Mouse (Mus musculus) left cerebral cortex, postnatal 10 days (tissue): Measurements from ENCODE around the gene 1700021F05Rik. TPM values are rescaled to one million over a fixed set of nuclear protein-coding genes. Genes with fewer than 3 reads are reported as not detected.

ENCODE experiments used
- DNase-seq, 2 experiments: peaks; one replicate each; pipeline ENCODE4 v3.0.0; 2021 to 2022; ENCODE audit warnings: low spot score in 2 of 2, mixed read lengths in 1 of 2; ENCODE audit errors: extremely low spot score in 1 of 2
- intact Hi-C: fragments of 180-260 bp; cut with DNase I; formaldehyde crosslinking; loops from one replicate; pipeline ENCODE4 v1.15.1; 2025
- total RNA-seq, 2 experiments: library from RNA; stranded (reverse); gene quantifications; 2 replicates each; pipeline ENCODE4 v1.2.3; 2021

The 1700021F05Rik gene
- total RNA-seq, 2 experiments from 2014 or later, result 45.6 to 50.6 TPM

GRCm38 (mm10) chr10:43490034-43490433 lies 50.8 kb downstream of the 1700021F05Rik start:
- intact Hi-C loops, result no loop called here
- DNase-seq, result no peak

GRCm38 (mm10) chr10:43489550-43489949 lies 51.2 kb downstream of the 1700021F05Rik start:
- intact Hi-C loops, result no loop called here
- no peak for DNase-seq

- DNase-seq, result no peak
- intact Hi-C loops, result no loop called here
Measured at GRCm38 (mm10) chr10:43489139-43489538, 51.7 kb downstream of the 1700021F05Rik start.

- no peak for DNase-seq
- intact Hi-C loops, result no loop called here
Measured at GRCm38 (mm10) chr10:43488258-43488657, 52.5 kb downstream of the 1700021F05Rik start.

- no peak for DNase-seq
- intact Hi-C loops, result no loop called here
Measured at GRCm38 (mm10) chr10:43487441-43488010, 53.3 kb downstream of the 1700021F05Rik start.

- intact Hi-C loops, result no loop called here
- no peak for DNase-seq
Measured at GRCm38 (mm10) chr10:43485751-43486268, 55.0 kb downstream of the 1700021F05Rik start.

- peak in 1 of 2 experiments; percentile 51 for DNase-seq
- intact Hi-C loops, result no loop called here
Measured at GRCm38 (mm10) chr10:43483426-43483995, 57.3 kb downstream of the 1700021F05Rik start.

DNA sequence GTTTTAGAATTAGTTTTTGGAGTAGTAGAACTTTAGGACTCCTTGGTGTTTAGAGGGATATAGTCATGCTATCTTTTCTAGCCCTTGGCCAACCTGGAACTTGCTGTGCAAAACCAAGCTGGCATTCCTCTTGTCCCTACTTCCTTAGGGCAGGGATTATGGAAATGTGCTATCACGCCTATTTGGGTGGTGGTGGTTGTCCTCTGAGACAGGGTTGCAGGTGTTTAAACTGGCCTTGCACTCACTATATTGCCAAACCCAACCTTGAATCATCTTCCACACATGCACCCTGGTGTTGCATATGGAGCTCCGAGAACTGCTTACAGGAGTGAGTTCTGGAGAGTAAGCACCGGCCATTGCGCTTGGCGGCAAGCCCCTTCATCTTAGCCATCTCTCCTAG lies 58.8 kb downstream of the 1700021F05Rik start:
- DNase-seq, result no peak
- intact Hi-C loops, result no loop called here

- intact Hi-C loops, result loop anchor here (2.0 kb wide), 1 partner anchor 60 kb away; the partner anchor contains the start of gene 1700021F05Rik
- no peak for DNase-seq
Measured at GRCm38 (mm10) chr10:43481179-43481578, 59.6 kb downstream of the 1700021F05Rik start.

GRCm38 (mm10) chr10:43480227-43480849 lies 60.5 kb downstream of the 1700021F05Rik start:
- DNase-seq, result no peak
- intact Hi-C loops, result loop anchor here (2.0 kb wide), 1 partner anchor 60 kb away; the partner anchor contains the start of gene 1700021F05Rik

- peak; percentile 48 to 88 for DNase-seq
Measured at GRCm38 (mm10) chr10:43479436-43480157, 61.2 kb downstream of the 1700021F05Rik start.

GRCm38 (mm10) chr10:43478751-43479435 lies 61.9 kb downstream of the 1700021F05Rik start, which contains the start of gene Bend3:
Gene Bend3 (plus strand): TSS chr10:43478831.
- DNase-seq, result peak; percentile 42 to 85
- intact Hi-C loops, result loop anchor here (2.0 kb wide), 1 partner anchor 58 kb away; no protein-coding TSS in a partner anchor

More at GRCm38 (mm10) chr10:43479436-43480157, 61.2 kb downstream of the 1700021F05Rik start:
- intact Hi-C loops, result loop anchor here (2.0 kb wide), 2 partner anchors 59 to 61 kb away; partner anchors contain the start of gene 1700021F05Rik

DNA sequence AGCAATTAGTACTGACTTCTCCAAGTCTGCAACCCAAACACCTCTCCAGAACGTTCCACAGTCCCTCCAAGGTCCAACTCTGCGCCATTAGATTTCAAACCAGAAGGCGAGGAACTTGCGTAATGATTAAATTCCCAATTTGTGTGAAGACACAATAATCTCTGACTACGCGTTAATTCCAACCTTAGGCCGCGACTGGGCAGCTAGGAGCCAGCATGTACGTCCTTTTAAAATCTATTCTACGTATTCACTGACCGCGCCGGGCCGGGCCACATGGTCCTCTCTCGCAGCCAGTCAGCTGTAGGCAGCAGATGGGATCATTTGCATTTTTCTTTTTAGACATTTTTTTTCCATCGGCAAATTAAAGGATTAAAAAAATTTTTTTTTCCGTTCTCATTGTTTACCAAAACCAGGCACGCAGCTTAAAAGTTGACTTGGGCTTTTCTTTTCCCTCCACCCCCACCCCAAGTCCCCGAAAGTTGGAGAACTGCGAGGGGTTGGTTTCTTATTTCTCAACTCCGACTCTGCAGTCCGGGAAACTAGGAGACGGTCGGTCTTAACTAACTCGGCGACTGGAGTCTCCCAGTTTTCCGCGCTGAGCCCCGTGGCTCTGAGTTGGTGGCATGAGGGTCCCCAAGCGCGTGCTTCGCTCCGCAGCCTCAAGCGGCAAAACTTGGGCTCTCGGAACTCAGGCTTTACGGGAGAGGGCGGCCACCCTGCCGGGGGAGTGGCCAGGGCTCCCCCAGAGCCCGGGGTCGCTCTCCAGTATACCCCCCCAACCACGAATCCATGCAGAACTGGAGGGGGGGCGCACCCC lies 62.7 kb downstream of the 1700021F05Rik start:
- DNase-seq, result peak; percentile 34 to 70
- intact Hi-C loops, result loop anchor here (2.0 kb wide), 1 partner anchor 57 kb away; no protein-coding TSS in a partner anchor

DNA sequence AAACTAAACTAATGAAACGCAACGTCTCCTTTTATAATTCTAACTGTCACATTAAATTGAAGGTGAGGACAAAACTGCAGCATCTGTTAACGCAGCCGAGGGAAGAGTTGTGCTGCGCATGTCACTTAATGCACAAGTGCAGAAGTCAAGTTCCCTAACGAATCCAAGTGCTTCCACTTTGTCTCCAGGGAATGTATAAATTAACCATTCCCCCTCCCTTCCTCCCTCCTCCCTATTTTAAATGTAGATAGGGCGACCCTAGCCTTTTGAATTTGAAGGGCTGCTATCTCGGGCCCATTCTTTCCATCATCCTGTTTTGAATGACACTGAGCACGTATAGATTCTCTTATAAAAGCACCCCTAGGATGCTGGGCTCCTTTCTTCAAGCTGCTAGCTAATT lies 63.3 kb downstream of the 1700021F05Rik start:
- no peak for DNase-seq
- intact Hi-C loops, result no loop called here

- intact Hi-C loops, result no loop called here
- peak in 1 of 2 experiments; percentile 35 for DNase-seq
Measured at GRCm38 (mm10) chr10:43475376-43475775, 65.4 kb downstream of the 1700021F05Rik start.
